Mouse (Mus musculus) midbrain, embryonic 10.5 days (tissue): ENCODE measurements around the gene Olfr1019. TPM values are rescaled to one million over a fixed set of nuclear protein-coding genes. Genes with fewer than 3 reads are reported as not detected.

Experiments used
- DNase-seq: peaks from one replicate; pipeline ENCODE4 v3.0.0-alpha.2; 2017; ENCODE audit warnings: low spot score
- H3K27ac ChIP-seq: fragments of 300-500 bp; sonication (generic); replicated peaks from 2 replicates; pipeline ENCODE4 v1.5.1; 2016; ENCODE audit warnings: mild to moderate bottlenecking
- H3K27me3 ChIP-seq: fragments of 300-500 bp; sonication (generic); 2 replicates; pipeline ENCODE4 v1.6.1; 2016; ENCODE audit warnings: low read depth, mild to moderate bottlenecking; ENCODE audit not compliant: poor library complexity, severe bottlenecking
- H3K36me3 ChIP-seq: fragments of 300-500 bp; sonication (generic); 2 replicates; pipeline ENCODE4 v1.6.1; 2016; ENCODE audit warnings: mild to moderate bottlenecking, moderate library complexity
- H3K4me1 ChIP-seq: fragments of 300-500 bp; sonication (generic); 2 replicates; pipeline ENCODE4 v1.6.1; 2016
- H3K4me3 ChIP-seq: fragments of 300-500 bp; sonication (generic); 2 replicates; pipeline ENCODE4 v1.5.1; 2016; ENCODE audit warnings: mild to moderate bottlenecking, moderate library complexity
- H3K9me3 ChIP-seq: fragments of 300-500 bp; sonication (generic); replicated peaks from 2 replicates; pipeline ENCODE4 v1.6.1; 2016; ENCODE audit warnings: mild to moderate bottlenecking
- WGBS: fragments of 180-500 bp; shearing (Covaris S2); methylation state at CpG from one replicate; pipeline ENCODE4 v1.1.7; 2016; 5-methylcytosine and 5-hydroxymethylcytosine counted together
- polyA plus RNA-seq: library from polyadenylated mRNA; unstranded; fragments of >200 nt; fragmentation: Nextera tagmentation; extraction: Ambion mirVana; gene quantifications from 2 replicates; pipeline ENCODE4 v1.2.1, GENCODE M21; 2016

Gene Olfr1019
- polyA plus RNA-seq: not detected in 2 replicates

DNA sequence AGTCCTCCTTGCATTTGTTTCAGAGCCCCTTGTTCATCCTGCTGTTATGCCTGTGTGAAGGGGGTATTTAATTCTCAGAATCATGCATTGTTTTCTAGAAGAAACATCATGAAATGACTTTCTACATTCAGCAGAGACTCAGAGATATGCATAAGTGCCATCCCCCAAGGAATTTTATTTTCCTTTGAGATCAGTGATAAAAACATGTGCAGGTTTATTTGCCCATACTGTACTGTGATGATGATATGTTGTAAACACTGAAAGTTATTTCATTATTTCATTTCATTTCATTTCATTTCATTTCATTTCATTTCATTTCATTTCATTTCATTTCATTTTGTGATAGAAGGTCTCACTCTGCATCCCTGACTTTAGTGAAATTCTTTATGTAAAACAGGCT lies at the start of gene Olfr1019:
Gene Olfr1019 (minus strand): TSS at position 101 of the 400 bp plus-strand sequence.
- Histone ChIP-seq H3K27me3 (no peaks in the 10 kb centered on the region), H3K36me3 (no peaks in the 10 kb centered on the region), H3K4me1 (no peaks in the 10 kb centered on the region), H3K4me3 (no peak within 1 kb of the TSS), H3K27ac (no peak within 1 kb of the TSS), H3K9me3 (no peaks in the 10 kb centered on the region)
- DNase-seq: no peak

DNA sequence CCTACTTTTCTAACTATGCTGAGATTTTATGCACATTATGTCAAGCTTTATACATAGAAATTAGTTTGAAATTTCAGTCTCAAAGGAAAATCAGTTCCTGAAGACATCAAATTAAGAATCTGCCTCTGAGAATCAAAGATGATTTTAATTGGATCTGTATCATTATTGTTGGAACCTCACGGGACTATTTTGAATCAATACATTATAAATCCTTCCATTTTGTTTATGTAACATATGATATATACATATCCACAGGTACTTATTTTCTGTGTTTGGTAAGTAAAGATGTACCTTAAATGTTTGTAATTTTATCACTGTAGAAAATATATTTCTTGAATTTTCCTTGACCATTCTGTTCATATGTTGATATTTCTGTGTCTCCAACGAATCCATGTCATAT lies 40.1 kb upstream of the Olfr1019 start, which contains the start of gene Olfr1023:
Gene Olfr1023 (plus strand): TSS at position 301 of the 400 bp plus-strand sequence.
- Histone ChIP-seq H3K9me3 (no peaks in the 10 kb centered on the region), H3K27ac (no peak within 1 kb of the TSS), H3K36me3 (no peaks in the 10 kb centered on the region), H3K4me3 (no peak within 1 kb of the TSS), H3K4me1 (no peaks in the 10 kb centered on the region), H3K27me3 (no peaks in the 10 kb centered on the region)
- 86% methylated on average over 2 of the region's 2 CpGs for WGBS
- no peak for DNase-seq

DNA sequence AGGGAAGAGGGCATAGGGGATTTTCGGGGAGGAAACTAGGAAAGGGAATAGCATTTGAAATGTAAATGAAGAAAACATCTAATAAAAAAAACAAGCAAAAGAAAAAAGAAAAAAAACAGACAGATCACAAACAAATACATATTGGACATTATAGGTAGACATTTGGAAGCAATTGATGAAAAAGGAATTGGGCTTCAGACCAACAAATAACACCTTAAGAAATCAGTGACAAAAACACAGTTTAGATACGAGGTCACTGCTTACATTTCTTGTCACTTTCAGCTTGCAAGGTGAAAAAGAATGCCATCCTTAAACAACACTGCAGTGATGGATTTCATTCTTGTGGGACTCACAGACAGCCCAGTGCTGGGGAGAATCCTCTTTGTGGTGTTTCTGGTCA lies 23.0 kb upstream of the Olfr1019 start, which contains the start of gene Olfr1022:
Gene Olfr1022 (plus strand): TSS at position 301 of the 400 bp plus-strand sequence.
- 71% methylated on average over 2 of the region's 2 CpGs for WGBS
- no peak within 1 kb of the TSS for H3K4me3 ChIP-seq
- DNase-seq: no peak
- no peak within 1 kb of the TSS for H3K27ac ChIP-seq
- no peaks in the 10 kb centered on the region for H3K4me1 ChIP-seq
- H3K36me3 ChIP-seq: no peaks in the 10 kb centered on the region
- no peaks in the 10 kb centered on the region for H3K27me3 ChIP-seq
- H3K9me3 ChIP-seq: no peaks in the 10 kb centered on the region

DNA sequence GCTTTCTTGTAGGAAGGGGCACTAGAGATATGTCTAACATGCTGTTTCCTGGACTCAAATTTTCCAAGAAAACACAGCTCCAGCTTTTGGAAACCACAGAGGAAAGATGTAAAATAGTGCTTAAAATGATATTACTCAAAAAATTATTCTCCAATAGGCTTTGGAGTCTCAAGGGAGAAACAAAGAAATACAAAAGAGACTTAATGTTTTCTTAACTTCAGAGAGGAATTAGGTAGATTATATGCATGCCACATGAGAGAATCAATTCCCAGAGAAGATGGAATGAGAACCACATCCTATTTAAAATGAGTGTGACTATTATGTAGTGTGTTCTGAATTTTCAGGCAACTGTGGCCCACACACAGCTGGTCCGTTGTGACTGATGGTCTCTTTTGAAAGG lies 1.4 kb upstream of the Olfr1019 start, which contains the start of gene Olfr1020:
Gene Olfr1020 (plus strand): TSS at position 301 of the 400 bp plus-strand sequence.
- no peaks in the 10 kb centered on the region for H3K36me3 ChIP-seq
- WGBS: 79% methylated on average over 1 of the region's 1 CpGs
- no peaks in the 10 kb centered on the region for H3K27me3 ChIP-seq
- H3K4me1 ChIP-seq: no peaks in the 10 kb centered on the region
- H3K27ac ChIP-seq: no peak within 1 kb of the TSS
- no peaks in the 10 kb centered on the region for H3K9me3 ChIP-seq
- no peak within 1 kb of the TSS for H3K4me3 ChIP-seq
- no peak for DNase-seq

DNA sequence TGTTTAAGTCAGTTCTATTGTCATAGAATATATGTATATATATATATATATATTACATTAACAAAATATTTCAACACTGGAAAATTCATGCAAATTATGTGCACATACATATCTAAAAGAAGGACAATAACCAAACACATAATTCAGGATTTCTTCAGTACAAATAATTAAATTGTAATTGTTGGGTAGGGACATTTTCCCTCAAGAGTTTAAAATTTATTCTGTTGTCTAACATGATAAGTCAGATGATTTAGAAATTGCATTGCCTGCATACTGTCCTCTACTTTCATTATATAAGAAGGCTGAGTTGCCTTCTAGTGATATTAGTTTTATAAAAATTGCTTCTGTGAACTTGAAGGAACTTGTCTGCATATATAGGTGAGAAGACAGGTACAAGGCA lies 27.1 kb downstream of the Olfr1019 start, which contains the start of gene Olfr1018:
Gene Olfr1018 (plus strand): TSS at position 301 of the 400 bp plus-strand sequence.
- Histone ChIP-seq H3K4me1 (no peaks in the 10 kb centered on the region), H3K4me3 (no peak within 1 kb of the TSS), H3K27me3 (no peaks in the 10 kb centered on the region), H3K27ac (no peak within 1 kb of the TSS), H3K36me3 (no peaks in the 10 kb centered on the region), H3K9me3 (no peaks in the 10 kb centered on the region)
- no peak for DNase-seq

DNA sequence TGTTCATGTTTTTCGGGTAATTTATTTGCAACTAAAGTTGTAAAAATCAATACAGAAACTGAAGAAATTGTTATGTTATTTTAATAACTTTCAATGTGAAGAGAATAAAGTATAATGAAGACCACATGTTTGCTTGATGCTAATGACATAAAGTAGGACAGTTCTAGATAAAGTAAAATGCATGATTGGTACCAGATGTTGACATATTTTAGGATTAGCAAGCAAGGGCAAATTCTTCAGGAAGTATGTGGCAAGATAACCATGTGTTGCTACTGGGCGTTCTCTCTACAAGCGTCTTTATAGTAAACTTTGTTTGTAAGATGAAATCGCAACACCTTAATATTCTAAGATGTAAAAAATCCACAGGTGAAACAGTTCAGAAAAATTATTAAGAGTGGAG lies 40.8 kb downstream of the Olfr1019 start:
- DNase-seq: no peak
- Histone ChIP-seq H3K27me3 (no peaks in the 10 kb centered on the region), H3K36me3 (no peaks in the 10 kb centered on the region), H3K4me1 (no peaks in the 10 kb centered on the region), H3K27ac (no peak overlapping the region), H3K9me3 (no peaks in the 10 kb centered on the region), H3K4me3 (no peak overlapping the region)
- 81% methylated on average over 4 of the region's 4 CpGs for WGBS

DNA sequence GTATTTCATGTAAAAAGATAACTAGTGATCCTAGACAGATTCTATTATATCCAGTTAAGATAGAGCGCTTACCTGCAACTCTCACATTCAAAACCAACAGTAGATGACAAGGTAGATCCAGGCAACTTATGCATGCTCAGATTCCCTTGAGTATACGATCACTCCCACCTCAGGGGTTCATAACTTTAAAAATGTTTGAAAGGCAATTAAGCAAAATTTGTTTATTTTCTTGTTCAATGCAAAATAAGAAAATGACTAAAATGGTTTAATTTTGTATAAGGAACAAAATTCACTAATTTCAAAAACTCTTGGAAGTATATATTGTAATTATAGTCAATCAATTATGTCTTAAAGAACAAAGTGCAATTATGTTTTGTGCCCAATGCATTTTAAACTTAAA lies 42.8 kb downstream of the Olfr1019 start, which contains the start of gene Olfr1016:
Gene Olfr1016 (minus strand): TSS at position 101 of the 400 bp plus-strand sequence.
- 94% methylated on average over 2 of the region's 2 CpGs for WGBS
- no peaks in the 10 kb centered on the region for H3K4me1 ChIP-seq
- H3K36me3 ChIP-seq: no peaks in the 10 kb centered on the region
- no peak within 1 kb of the TSS for H3K27ac ChIP-seq
- H3K27me3 ChIP-seq: no peaks in the 10 kb centered on the region
- H3K9me3 ChIP-seq: no peaks in the 10 kb centered on the region
- H3K4me3 ChIP-seq: no peak within 1 kb of the TSS
- no peak for DNase-seq

DNA sequence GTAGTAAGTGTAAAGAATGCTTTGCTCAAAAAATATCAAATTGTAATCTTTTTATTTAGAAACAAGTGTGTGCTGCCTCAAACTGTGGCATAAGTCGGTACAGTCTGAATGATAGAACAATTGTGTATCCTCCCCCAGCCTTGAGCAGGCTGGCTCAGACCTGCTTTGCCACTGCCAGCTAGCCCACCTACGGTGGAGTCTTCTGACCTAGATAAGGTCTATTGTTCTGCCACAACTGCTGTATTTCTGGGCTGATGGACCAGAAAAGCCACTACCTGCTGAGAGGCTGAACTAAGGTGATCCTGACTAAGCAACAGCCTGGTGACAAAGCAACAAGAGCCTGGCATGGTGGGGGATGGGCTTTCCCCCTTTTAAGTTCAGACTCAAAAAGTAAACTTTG lies 53.0 kb downstream of the Olfr1019 start:
- H3K4me1 ChIP-seq: 0 out of 2 replicates have a peak, but pooled peaks cover 3% of the 10 kb centered on the region
- 32% methylated on average over 2 of the region's 2 CpGs for WGBS
- H3K36me3 ChIP-seq: no peaks in the 10 kb centered on the region

More for the DNA sequence above, 53.0 kb downstream of the Olfr1019 start:
- no peak overlapping the region for H3K4me3 ChIP-seq
- H3K27ac ChIP-seq: no peak overlapping the region
- peaks cover 2% of the 10 kb centered on the region; the same call in 1 of the 2 replicates for H3K9me3 ChIP-seq
- H3K27me3 ChIP-seq: no peaks in the 10 kb centered on the region
- DNase-seq: no peak

Other genes with a start within 250 kb of the Olfr1019 start
- not detected in 2 replicates for gene Olfr1000, start 233.6 kb downstream of the Olfr1019 start, polyA plus RNA-seq
- gene Olfr1002, start 194.8 kb downstream of the Olfr1019 start, polyA plus RNA-seq: not detected in 2 replicates
- gene Olfr154, start 181.0 kb downstream of the Olfr1019 start, polyA plus RNA-seq: not detected in 2 replicates
- gene Olfr1006, start 166.7 kb downstream of the Olfr1019 start, polyA plus RNA-seq: not detected in 2 replicates
- not detected in 2 replicates for gene Olfr1008, start 156.1 kb downstream of the Olfr1019 start, polyA plus RNA-seq
- gene Olfr1009, start 130.1 kb downstream of the Olfr1019 start, polyA plus RNA-seq: not detected in 2 replicates
- gene Olfr1012, start 82.7 kb downstream of the Olfr1019 start, polyA plus RNA-seq: not detected in 2 replicates
- not detected in 2 replicates for gene Olfr1013, start 78.4 kb downstream of the Olfr1019 start, polyA plus RNA-seq
- not detected in 2 replicates for gene Olfr1014, start 72.8 kb downstream of the Olfr1019 start, polyA plus RNA-seq
- not detected in 2 replicates for gene Olfr1015, start 63.5 kb downstream of the Olfr1019 start, polyA plus RNA-seq
- not detected in 2 replicates for gene Olfr1016, start 42.9 kb downstream of the Olfr1019 start, polyA plus RNA-seq
- not detected in 2 replicates for gene Olfr1018, start 27.0 kb downstream of the Olfr1019 start, polyA plus RNA-seq
- not detected in 2 replicates for gene Olfr1020, start 1.5 kb upstream of the Olfr1019 start, polyA plus RNA-seq
- gene Olfr1022, start 23.1 kb upstream of the Olfr1019 start, polyA plus RNA-seq: not detected in 2 replicates
- gene Olfr1023, start 40.2 kb upstream of the Olfr1019 start, polyA plus RNA-seq: not detected in 2 replicates
- not detected in 2 replicates for gene Olfr1024, start 59.6 kb upstream of the Olfr1019 start, polyA plus RNA-seq
- gene Olfr1025-ps1, start 69.7 kb upstream of the Olfr1019 start, polyA plus RNA-seq: not detected in 2 replicates
- gene Olfr1026, start 76.1 kb upstream of the Olfr1019 start, polyA plus RNA-seq: not detected in 2 replicates
- not detected in 2 replicates for gene Olfr1028, start 105.0 kb upstream of the Olfr1019 start, polyA plus RNA-seq
- not detected in 2 replicates for gene Olfr1029, start 128.4 kb upstream of the Olfr1019 start, polyA plus RNA-seq
- not detected in 2 replicates for gene Olfr1030, start 133.8 kb upstream of the Olfr1019 start, polyA plus RNA-seq
- not detected in 2 replicates for gene Olfr1031, start 144.8 kb upstream of the Olfr1019 start, polyA plus RNA-seq
- gene Olfr1032, start 160.1 kb upstream of the Olfr1019 start, polyA plus RNA-seq: not detected in 2 replicates
- gene Olfr1033, start 175.2 kb upstream of the Olfr1019 start, polyA plus RNA-seq: not detected in 2 replicates
- gene Olfr1034, start 200.4 kb upstream of the Olfr1019 start, polyA plus RNA-seq: not detected in 2 replicates
- gene Olfr1036, start 228.5 kb upstream of the Olfr1019 start, polyA plus RNA-seq: not detected in 2 replicates
- not detected in 2 replicates for gene Olfr1037, start 241.9 kb upstream of the Olfr1019 start, polyA plus RNA-seq